Mouse (Mus musculus) left cerebral cortex, adult 2 months (tissue): ENCODE results near the gene Bclaf1. TPM values are rescaled to one million over a fixed set of nuclear protein-coding genes. Genes with fewer than 3 reads are reported as not detected.
A peak's percentile ranks its signal among the peaks of the same experiment; 100 is the strongest.

ENCODE experiments used
- DNase-seq, 2 experiments: peaks; one replicate each; pipeline ENCODE4 v3.0.0; 2021 to 2022; ENCODE audit warnings: low spot score in 2 of 2, mixed read lengths in 1 of 2; ENCODE audit errors: extremely low spot score in 1 of 2
- H3K27ac ChIP-seq: fragments of 200-600 bp; 2 replicates; pipeline ENCODE4 v1.8.1; 2022
- H3K4me3 ChIP-seq: fragments of 200-600 bp; 2 replicates; pipeline ENCODE4 v1.8.1; 2022
- CTCF ChIP-seq: fragments of 200-600 bp; IDR thresholded peaks from 2 replicates; pipeline ENCODE4 v1.8.1; 2022; ENCODE audit warnings: antibody characterized with exemption, mild to moderate bottlenecking, moderate library complexity
- intact Hi-C: fragments of 180-260 bp; cut with DNase I; formaldehyde crosslinking; loops from one replicate; pipeline ENCODE4 v1.15.1; 2025
- long read RNA-seq, 2 experiments: library from polyadenylated mRNA; stranded (forward); transcript quantifications; one replicate each; pipeline ENCODE4 v2.0.0; 2021; ENCODE audit warnings: borderline mapping rate in 2 of 2
- total RNA-seq, 2 experiments: library from RNA; stranded (reverse); gene quantifications; 2 replicates each; pipeline ENCODE4 v1.2.3; 2021

Gene Bclaf1
- total RNA-seq = 100 to 1,000 TPM; 116 to 131 TPM
- long read RNA-seq, experiment 1, full-length matches to known transcripts = 34 of 42 reads
- long read RNA-seq, experiment 1, partial matches to known transcripts = 5 of 42 reads
- long read RNA-seq, experiment 1, other reads (novel, unspliced or antisense) = 3 of 42 reads
- long read RNA-seq, experiment 2, full-length matches to known transcripts = 33 of 49 reads
- long read RNA-seq, experiment 2, partial matches to known transcripts = 7 of 49 reads
- long read RNA-seq, experiment 2, other reads (novel, unspliced or antisense) = 9 of 49 reads

- peak; percentile 99 for DNase-seq
- peak within 1 kb of the TSS; percentile 87 for H3K4me3 ChIP-seq
- H3K27ac ChIP-seq = peak within 1 kb of the TSS; percentile 97
- intact Hi-C loops = loop anchor here (1.0 to 5.0 kb wide), 3 partner anchors 22 to 985 kb away; partner anchors contain the start of genes Ahi1 and Hbs1l
- TF ChIP-seq CTCF = no peak
These were observed at the start of gene Bclaf1 for GRCm38 (mm10) chr10:20311918-20312735. Gene Bclaf1 (plus strand): TSS chr10:20312469.

GRCm38 (mm10) chr10:20262896-20263295, 49.4 kb upstream of the Bclaf1 start:
- Histone ChIP-seq H3K27ac (no peak overlapping the region), H3K4me3 (no peak overlapping the region)
- DNase-seq = no peak
- intact Hi-C loops = no loop called here
- no peak for TF ChIP-seq CTCF

- no peak for TF ChIP-seq CTCF
- intact Hi-C loops = no loop called here
- no peak for DNase-seq
- Histone ChIP-seq H3K27ac (no peak overlapping the region), H3K4me3 (no peak overlapping the region)
These were observed 47.8 kb upstream of the Bclaf1 start for GRCm38 (mm10) chr10:20264479-20264878.

GRCm38 (mm10) chr10:20267032-20267431, 45.2 kb upstream of the Bclaf1 start:
- TF ChIP-seq CTCF = no peak

GRCm38 (mm10) chr10:20268945-20269344, 43.3 kb upstream of the Bclaf1 start:
- H3K27ac ChIP-seq = no peak overlapping the region
- TF ChIP-seq CTCF = no peak
- intact Hi-C loops = no loop called here
- H3K4me3 ChIP-seq = no peak overlapping the region
- DNase-seq = no peak

More at GRCm38 (mm10) chr10:20267032-20267431, 45.2 kb upstream of the Bclaf1 start:
- intact Hi-C loops = no loop called here
- Histone ChIP-seq H3K4me3 (no peak overlapping the region), H3K27ac (no peak overlapping the region)
- no peak for DNase-seq

GRCm38 (mm10) chr10:20272380-20272779, 39.9 kb upstream of the Bclaf1 start:
- DNase-seq = no peak
- Histone ChIP-seq H3K4me3 (no peak overlapping the region), H3K27ac (no peak overlapping the region)
- intact Hi-C loops = no loop called here
- no peak for TF ChIP-seq CTCF

GRCm38 (mm10) chr10:20273278-20273677, 39.0 kb upstream of the Bclaf1 start:
- H3K27ac ChIP-seq = no peak overlapping the region
- H3K4me3 ChIP-seq = no peak overlapping the region
- intact Hi-C loops = no loop called here
- no peak for TF ChIP-seq CTCF
- DNase-seq = no peak

- no peak for TF ChIP-seq CTCF
- no peak overlapping the region for H3K4me3 ChIP-seq
- H3K27ac ChIP-seq = no peak overlapping the region
- intact Hi-C loops = no loop called here
- no peak for DNase-seq
These were observed 38.2 kb upstream of the Bclaf1 start for GRCm38 (mm10) chr10:20274022-20274421.

GRCm38 (mm10) chr10:20281456-20281855, 30.8 kb upstream of the Bclaf1 start:
- Histone ChIP-seq H3K27ac (no peak overlapping the region), H3K4me3 (no peak overlapping the region)
- intact Hi-C loops = no loop called here
- no peak for DNase-seq
- no peak for TF ChIP-seq CTCF

GRCm38 (mm10) chr10:20285289-20285975, 26.8 kb upstream of the Bclaf1 start:
- no peak overlapping the region for H3K4me3 ChIP-seq
- H3K27ac ChIP-seq = peak overlapping the region; percentile 69; the same call in 1 of the 2 replicates
- DNase-seq = peak; percentile 42 to 51
- intact Hi-C loops = loop anchor here (5.0 kb wide), 1 partner anchor 667 kb away; the partner anchor contains the start of gene Ahi1
- TF ChIP-seq CTCF = no peak

- Histone ChIP-seq H3K4me3 (0 out of 2 replicates have a peak overlapping the region, but pooled peaks have one; percentile 11), H3K27ac (peak overlapping the region; percentile 69)
- TF ChIP-seq CTCF = no peak
- no peak for DNase-seq
- intact Hi-C loops = loop anchor here (5.0 kb wide), 1 partner anchor 666 kb away; the partner anchor contains the start of gene Ahi1
These were observed 26.1 kb upstream of the Bclaf1 start for GRCm38 (mm10) chr10:20285994-20286836.
